Mouse (Mus musculus) megakaryocyte, embryonic 14.5 days (primary cell): Measurements from ENCODE around the gene Cnnm4.

Experiments used
- FLI1 ChIP-seq: IDR thresholded peaks from 2 replicates; pipeline ENCODE4 v1.6.1; 2012; ENCODE audit warnings: low read length, inconsistent platforms, mixed read lengths
- GATA1 ChIP-seq: IDR thresholded peaks from 3 replicates; pipeline ENCODE4 v1.6.1; 2012; ENCODE audit warnings: mixed read lengths, low read length, inconsistent platforms, borderline replicate concordance

- no peak for TF ChIP-seq GATA1
- no peak for TF ChIP-seq FLI1
Observed at GRCm38 (mm10) chr1:36474646-36475045, 3.2 kb downstream of the Cnnm4 start.
